Mouse (Mus musculus) spleen, adult 2 months (tissue): ENCODE measurements around the gene Rec8.

Experiments
- CTCF ChIP-seq: fragments of 200-500 bp; IDR thresholded peaks from 2 replicates; pipeline ENCODE4 v1.5.1; 2011; ENCODE audit warnings: mild to moderate bottlenecking, inconsistent platforms; ENCODE audit not compliant: insufficient read depth, insufficient read length, insufficient replicate concordance; ENCODE audit errors: extremely low read depth
- POLR2A ChIP-seq: fragments of 200-500 bp; IDR thresholded peaks from 2 replicates; pipeline ENCODE4 v1.6.1; 2011; ENCODE audit warnings: low read depth, low read length, inconsistent platforms

GRCm38 (mm10) chr14:55584702-55585565 is 32.9 kb upstream of the Rec8 start, which contains the start of gene Emc9:
- TF ChIP-seq CTCF: no peak
- no peak; the same call in 1 of the 2 replicates for TF ChIP-seq POLR2A
